Mouse (Mus musculus) frontal cortex, postnatal 10 days (tissue): ENCODE data around the gene 1700029P11Rik.

ENCODE experiments used
- DNase-seq, 2 experiments: peaks; one replicate each; pipeline ENCODE4 v3.0.0; 2022; ENCODE audit warnings: low spot score in 2 of 2, mixed read lengths in 1 of 2

1700029P11Rik gene

DNA sequence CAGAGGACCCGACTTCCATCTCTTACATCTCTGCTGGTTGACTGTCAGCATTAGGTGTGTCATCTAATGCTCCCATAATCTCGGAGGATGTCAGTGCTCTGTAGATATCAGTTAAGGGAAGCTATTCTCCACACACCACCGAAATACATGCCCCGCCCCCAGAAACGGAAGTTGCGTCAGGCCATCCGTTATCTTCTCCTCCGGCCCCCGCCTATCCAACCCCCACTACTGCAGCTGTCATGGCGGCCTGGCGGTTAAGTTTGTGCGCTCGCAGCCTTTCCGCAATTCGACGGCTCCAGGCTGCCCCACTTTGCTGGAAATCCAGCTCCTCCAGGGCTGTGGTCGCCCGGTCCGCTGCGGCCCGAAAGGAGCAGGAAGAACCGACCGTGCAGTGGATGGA lies at the start of gene 1700029P11Rik:
TSS of gene 1700029P11Rik (plus strand) at position 220 of the 400 bp plus-strand sequence.
- no peak for DNase-seq

DNA sequence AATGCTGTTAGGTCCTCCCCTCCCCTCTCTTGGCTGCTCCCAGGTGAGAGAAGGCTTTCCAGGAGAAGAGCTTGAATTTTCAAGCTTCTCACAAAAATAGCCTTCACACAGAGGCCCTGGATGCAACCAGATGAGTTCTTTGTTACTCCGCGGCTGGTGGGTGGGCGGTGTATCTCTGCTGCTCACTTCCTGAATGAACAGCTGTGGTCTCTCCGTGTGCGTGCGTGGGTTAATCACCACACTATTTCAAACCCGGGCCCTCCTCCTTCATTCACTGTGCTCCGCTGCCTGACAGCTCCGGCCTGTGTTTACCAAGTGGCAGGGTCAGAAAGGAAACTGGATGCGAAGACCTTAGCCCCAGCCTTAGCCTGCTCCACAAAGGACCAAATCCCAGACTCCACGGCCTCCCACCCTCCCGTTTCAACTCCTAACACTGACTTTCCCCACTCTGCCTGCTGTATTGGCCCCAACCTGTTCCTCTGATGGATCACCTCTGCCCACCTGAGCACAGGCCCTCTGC lies 47.3 kb upstream of the 1700029P11Rik start:
- peak; percentile 48 to 60 for DNase-seq

DNA sequence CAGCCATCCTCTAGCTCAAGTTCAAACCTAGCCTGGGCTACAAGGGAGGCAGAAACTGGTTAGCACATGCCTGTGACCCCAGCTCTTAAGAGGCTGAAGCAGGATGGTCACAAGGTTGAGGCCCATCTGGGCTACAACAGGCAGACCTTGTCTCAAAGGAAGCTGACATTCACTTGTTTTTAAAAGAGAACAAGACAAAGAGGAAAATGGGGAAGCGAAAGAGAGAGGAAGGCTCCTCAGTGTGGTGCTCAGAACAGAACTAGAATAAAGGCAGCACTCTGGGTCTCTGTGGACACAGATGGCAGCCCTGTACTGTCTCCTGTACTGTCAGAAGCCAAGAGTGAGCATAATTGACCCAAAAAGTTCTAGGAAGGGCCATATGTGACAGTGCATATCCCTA lies 46.4 kb upstream of the 1700029P11Rik start:
- DNase-seq = no peak

DNA sequence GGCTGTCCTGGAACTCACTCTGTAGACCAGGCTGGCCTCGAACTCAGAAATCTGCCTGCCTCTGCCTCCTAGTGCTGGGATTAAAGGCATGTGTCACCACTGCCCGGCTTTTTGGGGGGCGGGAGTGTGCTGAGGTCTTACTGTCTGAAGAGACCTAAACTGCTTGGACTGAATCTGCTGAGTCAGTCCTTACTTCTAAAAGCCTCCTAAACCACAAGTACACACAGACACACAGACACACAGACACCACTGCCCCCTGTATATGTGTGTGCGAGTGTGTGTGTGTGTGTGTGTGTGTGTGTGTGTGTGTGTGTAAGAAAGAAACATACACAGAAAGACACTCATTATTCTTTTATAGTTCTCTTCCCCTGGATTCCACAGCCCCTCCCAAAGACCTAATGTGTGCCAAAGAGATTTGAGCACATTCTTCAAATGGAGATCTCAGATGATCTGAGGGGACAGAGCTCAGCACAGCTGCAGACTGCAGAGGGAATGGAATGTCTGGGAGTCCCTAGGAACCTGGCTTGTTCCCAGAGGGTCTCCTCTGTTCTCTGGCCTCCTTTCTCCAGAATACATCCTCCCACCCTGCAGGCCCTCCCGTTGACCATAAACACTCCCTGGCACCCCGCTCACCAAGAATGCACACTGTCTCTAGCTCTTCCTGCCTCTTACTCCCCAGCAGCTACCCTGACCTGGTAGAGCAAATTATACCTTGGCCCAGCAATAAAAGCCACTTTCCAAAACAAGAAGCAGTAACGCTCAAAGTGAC lies 44.3 kb upstream of the 1700029P11Rik start:
- DNase-seq = no peak

DNA sequence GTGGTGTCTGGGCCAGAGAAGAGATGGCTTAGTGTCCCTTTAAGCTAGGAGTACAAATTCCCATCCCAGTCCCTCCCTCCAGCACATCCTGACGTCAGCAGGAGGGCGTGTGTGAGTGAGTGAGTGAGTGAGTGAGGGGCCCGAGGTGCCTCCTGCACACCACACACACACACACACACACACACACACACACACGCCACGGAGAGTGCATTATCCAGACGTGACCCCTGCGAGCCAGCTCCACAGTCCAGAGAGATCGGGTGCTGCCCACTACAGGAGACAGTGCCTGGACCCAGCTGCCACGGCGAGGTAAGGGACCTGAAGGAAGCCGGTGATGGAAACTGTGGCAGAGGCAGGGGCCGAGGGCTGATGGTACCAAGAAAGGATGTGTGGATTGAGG lies 43.7 kb upstream of the 1700029P11Rik start, which contains the start of gene Csdc2:
TSS of gene Csdc2 (plus strand) at position 81 of the 400 bp plus-strand sequence.
- DNase-seq = peak in 1 of 2 experiments; percentile 69

DNA sequence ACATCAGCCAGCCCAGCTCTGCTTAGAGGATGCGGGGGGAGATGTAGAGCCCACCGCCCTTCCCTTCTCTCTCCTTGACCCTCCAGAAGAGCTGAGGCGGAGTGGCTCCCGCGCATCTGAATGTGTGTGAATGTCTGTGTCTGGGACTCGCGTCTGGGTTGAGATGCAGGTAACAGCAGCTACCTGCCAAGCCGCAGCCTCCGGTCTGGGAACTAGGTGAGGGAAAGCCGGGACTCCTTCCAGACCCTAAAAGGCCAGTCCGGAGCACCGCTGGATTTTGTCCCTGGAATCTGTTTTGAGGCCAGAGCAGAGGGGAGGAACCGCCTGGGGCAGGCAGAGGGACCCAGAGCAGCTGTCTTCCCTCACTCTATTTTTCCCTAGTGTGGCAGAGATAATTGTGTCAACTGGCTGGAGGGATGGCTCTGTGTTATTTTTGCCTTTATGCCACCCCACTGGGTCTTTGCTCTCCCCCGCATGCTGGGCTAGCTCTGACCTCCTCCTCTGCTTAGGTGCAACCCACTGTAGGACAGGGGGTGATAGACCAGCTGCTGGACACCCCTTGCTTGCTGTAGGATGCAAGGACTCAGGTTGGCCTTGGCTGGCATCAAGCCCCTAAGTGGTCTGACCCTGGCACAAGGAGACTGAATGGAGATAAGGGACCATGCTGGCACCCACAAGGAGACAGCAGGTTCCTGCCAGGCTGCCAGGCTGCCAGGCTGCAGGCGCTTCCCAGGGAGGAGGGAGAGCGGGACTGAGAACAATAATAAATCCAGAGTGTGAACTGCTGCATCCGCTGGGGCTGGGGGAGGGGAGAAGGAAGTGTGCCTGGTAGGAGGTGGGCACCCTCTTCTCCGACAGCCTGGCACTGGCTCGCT lies 43.0 kb upstream of the 1700029P11Rik start:
- peak; percentile 70 to 83 for DNase-seq

DNA sequence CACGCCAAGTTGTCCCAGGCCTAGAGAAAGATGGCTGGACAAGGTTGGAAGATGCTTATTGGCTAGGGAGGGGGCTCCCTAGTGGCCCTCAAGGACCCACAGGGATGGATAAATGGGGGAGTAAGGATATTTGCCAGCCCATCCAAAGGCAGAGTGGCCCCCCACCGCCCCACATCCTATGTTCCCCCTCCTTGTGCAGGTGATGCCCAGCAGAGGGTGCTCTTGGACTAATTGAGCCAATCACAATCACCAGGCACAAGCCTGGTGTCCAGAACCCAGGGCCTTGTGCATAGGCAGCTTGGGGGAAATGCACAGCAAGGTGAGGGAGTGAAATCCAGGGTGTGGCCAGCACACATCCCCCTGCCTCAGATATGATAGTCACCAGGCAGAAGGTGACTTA lies 42.1 kb upstream of the 1700029P11Rik start:
- peak in 1 of 2 experiments; percentile 51 for DNase-seq

DNA sequence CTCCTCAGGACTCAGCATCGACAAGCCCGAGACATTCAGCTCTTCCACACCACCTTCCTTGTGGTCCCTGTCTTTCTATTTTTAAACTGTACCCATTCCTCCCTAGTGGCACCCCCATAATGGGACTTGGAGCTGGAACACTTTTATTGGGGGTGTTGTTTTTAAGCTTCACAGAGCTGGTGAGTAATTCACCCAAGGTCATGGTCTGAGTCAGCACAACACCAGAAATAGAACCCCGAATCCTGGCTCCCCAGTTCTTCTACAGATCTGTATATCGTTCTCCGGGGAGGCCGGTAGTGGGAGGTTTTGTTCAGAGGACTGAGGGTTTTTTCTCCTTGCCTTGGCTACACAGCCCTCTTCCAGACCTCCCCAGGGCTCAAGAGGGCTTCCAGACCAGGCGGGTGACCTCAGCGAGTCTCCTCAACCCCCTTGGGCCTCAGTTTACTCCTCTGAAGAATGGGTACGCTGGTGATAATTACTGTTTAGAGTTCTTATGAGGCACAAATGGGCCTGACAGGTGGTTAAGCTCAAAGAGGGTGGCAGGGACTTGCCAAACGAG lies 41.1 kb upstream of the 1700029P11Rik start:
- no peak for DNase-seq

DNA sequence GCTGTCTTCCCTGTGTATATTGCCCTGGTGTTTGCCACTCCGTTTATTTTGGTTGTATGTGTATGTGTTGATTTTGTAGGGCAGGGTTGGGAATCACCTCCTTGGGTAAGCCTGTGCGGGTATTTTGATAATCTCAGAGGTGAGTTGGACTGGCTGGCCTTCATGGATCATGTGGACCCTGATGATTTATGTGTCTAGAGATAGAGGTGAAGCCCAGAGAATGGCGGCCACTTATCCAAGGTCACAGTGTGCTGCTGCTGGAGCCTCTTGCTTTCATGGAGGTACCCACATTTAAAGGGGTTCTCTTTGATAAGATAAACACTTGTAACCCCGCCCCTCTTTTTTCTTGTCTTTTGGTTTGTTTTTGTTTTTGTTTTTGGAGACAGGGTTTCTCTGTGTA lies 40.6 kb upstream of the 1700029P11Rik start:
- DNase-seq = no peak

DNA sequence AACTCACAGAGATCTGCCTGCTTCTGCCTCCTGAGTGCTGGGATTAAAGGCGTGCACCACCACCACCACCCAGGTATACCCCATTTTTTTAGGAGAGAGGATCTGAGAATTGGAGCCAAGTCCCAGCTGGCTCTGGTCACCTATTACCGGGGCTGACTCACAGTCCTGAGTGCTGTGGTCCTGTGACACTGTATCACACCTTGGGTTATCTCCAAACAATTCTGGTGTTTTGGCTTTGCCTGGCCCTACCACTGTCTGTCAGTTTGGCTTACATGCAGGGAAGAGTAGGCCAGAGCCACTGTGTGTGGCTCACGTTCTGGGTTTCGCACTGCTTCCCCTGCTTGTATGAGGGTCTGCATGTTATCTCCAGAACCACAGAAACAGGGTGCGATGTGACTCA lies 40.1 kb upstream of the 1700029P11Rik start:
- no peak for DNase-seq

DNA sequence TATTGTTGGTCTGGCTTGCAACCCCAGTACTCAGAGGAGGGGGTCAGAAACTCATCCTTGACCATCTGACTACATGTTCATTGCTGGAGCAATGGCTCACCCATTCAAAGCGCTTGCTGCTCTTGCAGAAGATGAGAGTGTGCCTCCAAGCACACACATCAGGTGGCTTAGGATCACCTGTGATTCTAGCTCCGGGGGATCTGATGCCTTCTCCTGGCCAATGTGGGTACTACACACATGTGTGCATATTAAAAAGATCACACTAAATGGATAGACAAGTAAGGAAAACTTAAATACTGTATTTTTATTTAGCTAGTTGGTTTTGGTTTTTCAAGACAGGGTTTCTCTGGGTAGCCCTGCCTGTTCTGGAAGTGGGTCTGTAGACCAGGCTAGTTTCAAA lies 39.3 kb upstream of the 1700029P11Rik start:
- no peak for DNase-seq

DNA sequence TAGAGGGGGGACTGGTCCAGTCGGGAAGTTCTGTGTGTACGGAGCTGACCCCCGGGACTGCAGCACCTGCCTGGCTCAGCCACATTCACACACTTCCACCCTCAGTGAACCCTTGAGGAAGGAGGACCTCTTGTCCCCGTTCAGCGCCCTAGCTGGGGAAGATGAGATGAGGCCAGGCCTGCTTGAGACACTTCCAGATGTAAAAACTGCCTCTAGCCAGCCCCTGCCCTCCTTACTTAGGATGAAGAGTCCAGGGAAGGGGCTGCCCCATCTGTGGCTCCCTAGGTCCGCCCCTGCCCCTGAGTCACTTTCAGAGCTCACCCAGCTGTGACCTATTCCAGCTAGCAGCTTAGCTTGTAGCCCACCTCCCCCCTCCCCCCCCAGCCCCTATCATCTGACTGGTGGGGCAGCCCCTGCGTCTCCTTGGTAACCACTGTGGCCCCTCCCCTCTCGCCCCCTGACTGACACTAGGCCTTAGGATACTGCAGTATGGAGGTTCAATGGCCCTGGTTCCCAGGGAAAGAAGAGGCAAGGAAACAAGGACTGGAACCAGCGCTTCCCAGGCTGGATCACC lies 37.1 kb upstream of the 1700029P11Rik start:
- no peak for DNase-seq

DNA sequence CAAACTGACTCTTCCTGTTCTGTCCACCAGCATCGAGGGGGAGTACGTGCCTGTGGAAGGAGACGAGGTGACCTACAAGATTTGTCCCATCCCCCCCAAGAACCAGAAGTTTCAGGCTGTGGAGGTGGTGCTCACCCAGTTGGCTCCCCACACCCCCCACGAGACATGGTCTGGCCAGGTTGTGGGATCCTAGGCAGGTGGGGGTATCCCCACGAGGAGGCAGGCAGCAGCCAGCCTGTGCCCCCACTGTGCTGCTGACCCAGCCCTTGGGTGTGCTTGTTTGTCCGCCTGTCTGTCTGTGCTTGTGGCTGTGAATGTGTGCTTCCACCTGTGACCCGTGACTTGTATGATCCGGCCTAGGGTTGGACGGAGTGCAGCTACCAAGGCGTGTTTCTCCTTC lies 31.3 kb upstream of the 1700029P11Rik start:
- DNase-seq = no peak

DNA sequence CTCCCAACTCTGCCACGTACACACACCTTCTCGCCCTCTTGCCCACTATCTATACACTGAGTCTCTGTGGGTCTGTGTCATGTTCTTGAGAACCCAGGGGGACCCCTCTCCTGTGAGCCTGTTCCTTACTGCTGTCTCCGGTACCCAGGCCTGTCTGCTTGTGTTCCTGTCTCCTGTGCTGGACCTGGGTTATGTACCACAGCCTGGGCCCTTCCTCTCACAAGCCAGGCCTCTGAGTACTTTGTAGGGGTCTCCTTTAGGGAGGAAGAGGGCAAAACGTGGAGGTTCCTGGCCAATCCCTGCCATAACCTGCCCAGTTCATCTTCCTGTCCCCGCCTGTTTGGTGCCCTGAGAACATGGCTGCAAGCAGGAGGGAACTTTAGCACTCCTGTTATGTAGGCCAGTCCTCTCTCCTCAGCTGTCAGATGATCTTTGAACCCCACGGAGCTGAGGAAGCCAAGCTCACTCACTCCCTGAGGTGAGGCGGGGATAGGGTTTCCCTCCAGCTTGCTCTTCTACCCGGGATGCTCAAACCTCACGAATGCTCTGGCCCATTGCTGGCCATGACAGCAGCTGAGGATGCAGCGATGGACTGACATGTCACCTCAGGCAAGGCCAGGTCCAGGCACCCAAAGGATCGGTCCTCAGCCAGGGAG lies 30.7 kb upstream of the 1700029P11Rik start:
- no peak for DNase-seq

DNA sequence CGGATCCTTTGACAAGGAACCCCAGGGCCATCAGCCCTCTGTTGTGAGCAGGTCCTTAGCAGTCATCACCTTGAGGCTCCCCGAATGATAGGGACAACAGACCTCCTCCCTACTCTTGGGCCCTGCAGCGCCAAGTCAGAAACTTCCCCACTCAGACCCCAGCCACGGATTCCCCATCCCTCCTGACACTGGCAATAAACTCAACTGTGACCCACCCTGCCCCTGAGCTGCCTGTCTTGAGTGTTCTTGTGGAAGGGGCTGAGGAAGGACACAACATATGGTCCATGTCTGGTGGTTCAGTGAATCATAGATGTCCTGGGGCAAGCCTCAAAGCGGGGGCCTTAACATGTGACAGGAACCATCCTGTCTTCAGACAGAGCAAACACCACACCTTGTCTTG lies 29.6 kb upstream of the 1700029P11Rik start:
- no peak for DNase-seq

DNA sequence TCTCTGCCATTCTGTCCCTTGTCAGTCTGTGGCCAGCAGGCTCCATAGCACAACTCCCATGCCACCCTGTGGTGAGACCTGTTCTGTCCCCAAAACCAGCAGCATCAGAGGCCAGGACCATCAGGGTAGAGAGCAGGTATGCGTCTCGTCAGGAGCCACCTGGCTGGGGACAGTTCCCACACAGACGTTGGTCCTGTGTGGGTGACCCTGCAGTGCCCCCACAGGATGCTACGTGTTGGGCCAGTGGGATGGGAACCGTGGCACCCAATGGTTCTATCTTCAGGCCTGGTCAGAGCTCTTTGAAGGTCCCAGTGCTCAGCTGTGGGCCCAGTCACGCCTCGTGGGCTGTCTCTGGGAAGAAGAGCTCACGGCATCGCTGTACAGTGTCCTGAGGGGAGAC lies 29.2 kb upstream of the 1700029P11Rik start:
- DNase-seq = no peak

DNA sequence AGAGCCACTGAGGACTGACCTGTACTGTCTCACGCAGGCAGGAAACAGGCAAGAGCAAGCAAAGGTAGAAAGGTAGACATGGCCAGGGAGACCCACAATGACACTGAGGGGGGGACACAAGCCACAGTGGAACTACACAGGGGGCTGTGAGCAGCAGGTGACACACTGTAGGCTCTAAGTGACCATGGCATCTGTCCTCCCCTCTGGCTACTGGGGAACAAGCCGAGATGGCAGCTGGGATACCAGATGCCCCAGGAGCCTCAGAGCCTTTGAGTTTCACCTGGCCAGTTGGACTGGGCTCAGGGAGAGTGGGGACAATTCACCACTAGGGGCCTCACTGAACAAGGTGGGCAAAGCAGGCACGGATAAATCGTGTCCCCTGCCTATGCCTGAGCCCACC lies 28.0 kb upstream of the 1700029P11Rik start:
- no peak for DNase-seq

DNA sequence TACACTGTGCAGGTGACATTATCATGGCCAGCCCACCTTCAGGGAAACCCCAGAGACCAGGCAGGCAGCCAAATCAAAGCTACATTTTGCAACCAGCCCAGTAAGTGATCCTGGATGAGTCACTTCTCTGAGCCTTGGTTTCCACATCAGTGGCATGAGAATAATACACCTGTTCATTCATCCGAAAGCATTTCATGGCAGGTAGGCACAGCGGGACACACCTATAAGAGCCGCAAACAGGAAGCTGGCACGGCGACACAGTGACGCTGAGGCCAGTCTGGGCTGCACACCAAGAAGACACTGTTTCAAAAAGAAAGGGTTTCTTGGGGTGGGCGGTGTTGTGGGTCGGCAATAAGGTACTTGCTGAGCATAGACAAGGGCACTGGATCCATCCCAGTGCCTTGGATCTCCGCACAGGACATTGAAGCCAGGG lies 26.2 kb upstream of the 1700029P11Rik start:
- peak in 1 of 2 experiments; percentile 11 for DNase-seq

DNA sequence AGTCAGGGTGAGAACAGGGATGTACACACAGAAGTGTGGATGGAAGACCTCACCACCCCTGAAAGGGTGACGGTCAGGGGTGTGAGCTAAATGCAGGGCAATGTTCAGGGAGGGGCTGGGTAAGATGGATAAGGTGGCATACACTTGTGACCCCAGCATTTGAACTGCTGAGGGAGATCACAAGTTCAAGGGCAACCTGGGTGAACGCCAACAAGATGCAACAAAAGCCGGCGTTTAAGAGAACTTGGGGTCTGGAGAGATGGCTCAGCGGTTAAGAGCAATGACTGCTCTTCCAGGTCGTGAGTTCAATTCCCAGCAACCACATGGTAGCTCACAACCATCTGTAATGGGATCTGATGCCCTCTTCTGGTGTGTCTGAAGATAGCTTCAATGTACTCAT lies 25.6 kb upstream of the 1700029P11Rik start:
- DNase-seq = peak in 1 of 2 experiments; percentile 11

DNA sequence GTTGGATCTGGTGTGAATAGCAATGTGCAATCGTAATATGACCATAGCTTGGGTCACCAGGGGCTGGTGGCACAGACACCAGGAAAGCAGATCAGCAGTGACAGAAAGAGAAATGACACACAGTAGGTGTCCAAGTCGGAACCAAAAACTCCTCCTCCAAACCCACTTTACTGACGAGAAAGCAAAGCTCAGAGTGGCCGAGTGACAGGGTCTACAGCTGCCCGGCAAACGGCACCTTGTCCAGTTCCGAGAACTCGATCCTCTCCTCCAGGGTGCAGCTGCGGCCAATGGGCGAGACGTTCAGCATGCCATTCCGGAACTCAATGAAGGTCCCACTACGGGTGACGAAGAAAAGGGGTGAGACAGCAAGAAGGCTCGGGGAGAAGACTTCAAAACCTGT lies 24.9 kb upstream of the 1700029P11Rik start:
- DNase-seq = no peak

DNA sequence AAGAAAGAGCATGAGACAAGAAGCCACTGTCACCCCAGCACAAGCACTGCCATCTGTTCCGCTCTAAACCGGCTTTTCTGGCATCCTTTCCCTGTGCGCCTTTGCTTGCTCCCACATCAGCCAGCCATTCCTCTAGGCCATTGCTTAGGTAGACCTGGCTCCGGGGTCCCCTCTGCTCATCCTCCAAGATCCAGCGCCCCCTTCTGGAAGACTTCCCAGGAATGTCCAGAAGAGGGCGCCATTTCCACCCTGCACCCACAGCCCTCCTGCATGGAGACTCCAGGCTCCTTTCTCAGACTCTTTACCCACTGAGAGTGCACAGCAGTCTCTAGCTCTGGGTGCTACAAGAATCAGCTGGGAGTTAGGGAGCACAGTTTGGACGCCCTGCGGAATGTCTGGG lies 23.9 kb upstream of the 1700029P11Rik start:
- peak in 1 of 2 experiments; percentile 59 for DNase-seq
